Mouse (Mus musculus): ENCODE measurements around the gene Coq8b. TPM values are rescaled to one million over a fixed set of nuclear protein-coding genes. Genes with fewer than 3 reads are reported as not detected.
A peak's percentile ranks its signal among the peaks of the same experiment; 100 is the strongest.
"Not testable (repeated sequence)": the region's sequence is repeated elsewhere in the genome, so short reads cannot be mapped to it uniquely, and the experiment has no call there.

Coq8b gene
- total and polyA plus RNA-seq, 2 experiments from 2014 or later, result 15.1 to 26.0 TPM

GRCm38 (mm10) chr7:27244088-27244487 lies 11.3 kb downstream of the Coq8b start:
- 80% methylated on average over 2 of the region's 2 CpGs for WGBS

GRCm38 (mm10) chr7:27249146-27249545 lies 16.3 kb downstream of the Coq8b start:
- Histone ChIP-seq H3K4me2 (ENCODE audit: low read depth, low read length, poor library complexity, severe bottlenecking) (no peak overlapping the region), H3K36me3 (ENCODE audit: insufficient read depth, low read length) (0 out of 2 replicates have a peak, but pooled peaks cover 14% of the 10 kb centered on the region), H3K27me3 (ENCODE audit: insufficient read depth, low read length) (no peaks in the 10 kb centered on the region), H3K9ac (replicated peaks; ENCODE audit: low read length, poor library complexity, severe bottlenecking) (no peak overlapping the region), H3K27ac (ENCODE audit: low read depth, low read length) (no peak overlapping the region), H3K4me1 (ENCODE audit: insufficient read depth, low read length) (no peaks in the 10 kb centered on the region), H3K9me3 (ENCODE audit: low read length) (no peaks in the 10 kb centered on the region), H3K4me3 (ENCODE audit: low read depth, low read length) (no peak overlapping the region)
- ATAC-seq (ENCODE audit: low FRiP score), result no peak
- peak; percentile 40 for DNase-seq (ENCODE audit: low spot score)
- peak; percentile 64 for TF ChIP-seq CTCF (IDR thresholded peaks at IDR 0.05)
- 95% methylated on average over 2 of the region's 2 CpGs for WGBS

More at GRCm38 (mm10) chr7:27244088-27244487, 11.3 kb downstream of the Coq8b start:
- not testable (repeated sequence) for H3K27ac ChIP-seq (ENCODE audit: low read depth, low read length); ATAC-seq (ENCODE audit: low FRiP score); H3K4me1 ChIP-seq (ENCODE audit: insufficient read depth, low read length); DNase-seq (ENCODE audit: low spot score); H3K9ac ChIP-seq (replicated peaks; ENCODE audit: low read length, poor library complexity, severe bottlenecking); H3K4me2 ChIP-seq (ENCODE audit: low read depth, low read length, poor library complexity, severe bottlenecking); H3K4me3 ChIP-seq (ENCODE audit: low read depth, low read length); H3K9me3 ChIP-seq (ENCODE audit: low read length); H3K27me3 ChIP-seq (ENCODE audit: insufficient read depth, low read length)
- TF ChIP-seq CTCF (IDR thresholded peaks at IDR 0.05), result peak; percentile 58
- peaks cover 42% of the 10 kb centered on the region for H3K36me3 ChIP-seq (ENCODE audit: insufficient read depth, low read length)

GRCm38 (mm10) chr7:27249928-27250327 lies 17.1 kb downstream of the Coq8b start:
- peaks cover 16% of the 10 kb centered on the region; the same call in 1 of the 2 replicates for H3K36me3 ChIP-seq (ENCODE audit: insufficient read depth, low read length)
- no peaks in the 10 kb centered on the region for H3K4me1 ChIP-seq (ENCODE audit: insufficient read depth, low read length)
- WGBS, result 84% methylated on average over 5 of the region's 5 CpGs
- TF ChIP-seq CTCF (IDR thresholded peaks at IDR 0.05), result no peak
- no peak overlapping the region for H3K4me3 ChIP-seq (ENCODE audit: low read depth, low read length)
- H3K4me2 ChIP-seq (ENCODE audit: low read depth, low read length, poor library complexity, severe bottlenecking), result no peak overlapping the region
- no peak overlapping the region for H3K9ac ChIP-seq (replicated peaks; ENCODE audit: low read length, poor library complexity, severe bottlenecking)
- H3K9me3 ChIP-seq (ENCODE audit: low read length), result no peaks in the 10 kb centered on the region
- ATAC-seq (ENCODE audit: low FRiP score) (no peak), DNase-seq (ENCODE audit: low spot score) (peak; percentile 15)
- H3K27ac ChIP-seq (ENCODE audit: low read depth, low read length), result no peak overlapping the region
- no peaks in the 10 kb centered on the region for H3K27me3 ChIP-seq (ENCODE audit: insufficient read depth, low read length)

GRCm38 (mm10) chr7:27251946-27252345 lies 19.1 kb downstream of the Coq8b start:
- Histone ChIP-seq H3K27ac (ENCODE audit: low read depth, low read length) (no peak overlapping the region), H3K27me3 (ENCODE audit: insufficient read depth, low read length) (no peaks in the 10 kb centered on the region), H3K4me2 (ENCODE audit: low read depth, low read length, poor library complexity, severe bottlenecking) (no peak overlapping the region), H3K36me3 (ENCODE audit: insufficient read depth, low read length) (peaks cover 12% of the 10 kb centered on the region; the same call in 1 of the 2 replicates), H3K4me1 (ENCODE audit: insufficient read depth, low read length) (no peaks in the 10 kb centered on the region), H3K9ac (replicated peaks; ENCODE audit: low read length, poor library complexity, severe bottlenecking) (no peak overlapping the region), H3K4me3 (ENCODE audit: low read depth, low read length) (no peak overlapping the region), H3K9me3 (ENCODE audit: low read length) (no peaks in the 10 kb centered on the region)
- no peak for DNase-seq (ENCODE audit: low spot score)
- ATAC-seq (ENCODE audit: low FRiP score), result no peak
- no peak for TF ChIP-seq CTCF (IDR thresholded peaks at IDR 0.05)
- 94% methylated on average over 6 of the region's 6 CpGs for WGBS

GRCm38 (mm10) chr7:27255721-27256120 lies 22.9 kb downstream of the Coq8b start:
- DNase-seq (ENCODE audit: low spot score), result no peak
- Histone ChIP-seq H3K4me2 (ENCODE audit: low read depth, low read length, poor library complexity, severe bottlenecking) (no peak overlapping the region), H3K4me1 (ENCODE audit: insufficient read depth, low read length) (peaks cover 6% of the 10 kb centered on the region; the same call in 1 of the 2 replicates), H3K9me3 (ENCODE audit: low read length) (no peaks in the 10 kb centered on the region), H3K36me3 (ENCODE audit: insufficient read depth, low read length) (peaks cover 12% of the 10 kb centered on the region; the same call in 1 of the 2 replicates), H3K27me3 (ENCODE audit: insufficient read depth, low read length) (no peaks in the 10 kb centered on the region), H3K27ac (ENCODE audit: low read depth, low read length) (no peak overlapping the region), H3K4me3 (ENCODE audit: low read depth, low read length) (no peak overlapping the region), H3K9ac (replicated peaks; ENCODE audit: low read length, poor library complexity, severe bottlenecking) (no peak overlapping the region)
- WGBS, result 68% methylated on average over 3 of the region's 3 CpGs
- ATAC-seq (ENCODE audit: low FRiP score), result no peak
- TF ChIP-seq CTCF (IDR thresholded peaks at IDR 0.05), result peak; percentile 57

GRCm38 (mm10) chr7:27257046-27257851 lies 24.4 kb downstream of the Coq8b start:
- H3K9ac ChIP-seq (replicated peaks; ENCODE audit: low read length, poor library complexity, severe bottlenecking), result no peak overlapping the region
- H3K4me3 ChIP-seq (ENCODE audit: low read depth, low read length), result peak overlapping the region; percentile 12; the same call in 1 of the 2 replicates
- 12% methylated on average over 27 of the region's 27 CpGs for WGBS

More at GRCm38 (mm10) chr7:27257046-27257851, 24.4 kb downstream of the Coq8b start:
- Histone ChIP-seq H3K9me3 (ENCODE audit: low read length) (no peaks in the 10 kb centered on the region), H3K4me1 (ENCODE audit: insufficient read depth, low read length) (peaks cover 8% of the 10 kb centered on the region; the same call in 1 of the 2 replicates), H3K27me3 (ENCODE audit: insufficient read depth, low read length) (no peaks in the 10 kb centered on the region), H3K36me3 (ENCODE audit: insufficient read depth, low read length) (peaks cover 11% of the 10 kb centered on the region), H3K4me2 (ENCODE audit: low read depth, low read length, poor library complexity, severe bottlenecking) (peak overlapping the region; percentile 82), H3K27ac (ENCODE audit: low read depth, low read length) (peak overlapping the region; percentile 67)
- DNase-seq (ENCODE audit: low spot score), result peak; percentile 88
- TF ChIP-seq CTCF (IDR thresholded peaks at IDR 0.05), result 0 out of 2 replicates have a peak, but pooled peaks have one; percentile 6
- ATAC-seq (ENCODE audit: low FRiP score), result 0 out of 2 replicates have a peak, but pooled peaks have one; percentile 4
